8 mouse cellular contexts compared by ENCODE assay signal in genomic region chr14:34310234-34310965, GRCm38 (mm10). TPM values are rescaled to one million over a fixed set of nuclear protein-coding genes. Genes with fewer than 3 reads are reported as not detected.
DNase-seq lines count a peak whose midpoint lies in the region; ATAC-seq and TF ChIP-seq lines count a peak whose summit lies in the region.

Gene Shld2 (minus strand): TSS chr14:34310493.
Gene Glud1 (plus strand): TSS chr14:34310727.

- H3K9ac ChIP-seq in forebrain, embryonic 12.5 days, result peak within 1 kb of the TSS; percentile 97
- peak within 1 kb of the TSS; percentile 95 for H3K9ac ChIP-seq in heart, postnatal 0 days (replicated peaks; ENCODE audit: low read depth, low read length)
- H3K9ac ChIP-seq in liver, embryonic 16.5 days (ENCODE audit: low read depth, low read length), result peak within 1 kb of the TSS; percentile 78
- peak within 1 kb of the TSS; percentile 98 for H3K9ac ChIP-seq in neural tube, embryonic 13.5 days

- TF ChIP-seq CTCF in heart, postnatal 0 days (IDR thresholded peaks at IDR 0.05; ENCODE audit: low read depth), result no peak
- no peak for TF ChIP-seq CTCF in testis, adult 2 months (IDR thresholded peaks at IDR 0.05; ENCODE audit: control insufficient read depth, insufficient read depth, insufficient replicate concordance, low read depth, low read length)

- no peaks in the 10 kb centered on the region for H3K9me3 ChIP-seq in forebrain, embryonic 12.5 days
- H3K9me3 ChIP-seq in heart, postnatal 0 days (replicated peaks; ENCODE audit: control insufficient read depth, low read length), result no peaks in the 10 kb centered on the region
- H3K9me3 ChIP-seq in liver, embryonic 16.5 days (replicated peaks; ENCODE audit: control insufficient read depth, low read length), result no peaks in the 10 kb centered on the region
- H3K9me3 ChIP-seq in neural tube, embryonic 13.5 days, result no peaks in the 10 kb centered on the region

- WGBS in forebrain, embryonic 12.5 days, result 0% methylated on average over 82 of the region's 100 CpGs
- WGBS in heart, postnatal 0 days, result under 1% methylated on average over 77 of the region's 100 CpGs
- WGBS in liver, embryonic 16.5 days (ENCODE audit: insufficient replicate concordance), result under 1% methylated on average over 82 of the region's 100 CpGs
- WGBS in neural tube, embryonic 13.5 days, result under 1% methylated on average over 77 of the region's 100 CpGs

- peak within 1 kb of the TSS; percentile 91 for H3K4me3 ChIP-seq in forebrain, embryonic 12.5 days (replicated peaks)
- H3K4me3 ChIP-seq in heart, postnatal 0 days (ENCODE audit: low read depth, low read length), result peak within 1 kb of the TSS; percentile 93
- H3K4me3 ChIP-seq in liver, embryonic 16.5 days (ENCODE audit: low read depth, low read length), result peak within 1 kb of the TSS; percentile 82
- H3K4me3 ChIP-seq in neural tube, embryonic 13.5 days, result peak within 1 kb of the TSS; percentile 98
- H3K4me3 ChIP-seq in testis, adult 2 months (ENCODE audit: control insufficient read depth, low read depth, low read length), result peak within 1 kb of the TSS; percentile 93

- ATAC-seq in forebrain, embryonic 12.5 days (ENCODE audit: low FRiP score), result peak; percentile 95
- peak; percentile 96 for ATAC-seq in heart, postnatal 0 days (ENCODE audit: insufficient read depth, low read depth)
- peak; percentile 92 for ATAC-seq in liver, embryonic 16.5 days (ENCODE audit: low read depth)
- peak; percentile 95 for ATAC-seq in neural tube, embryonic 13.5 days (ENCODE audit: low read depth)

- H3K4me1 ChIP-seq in forebrain, embryonic 12.5 days, result peaks cover 30% of the 10 kb centered on the region
- peaks cover 11% of the 10 kb centered on the region for H3K4me1 ChIP-seq in heart, postnatal 0 days (ENCODE audit: control insufficient read depth, insufficient read depth)
- peaks cover 13% of the 10 kb centered on the region for H3K4me1 ChIP-seq in liver, embryonic 16.5 days (ENCODE audit: control insufficient read depth, low read depth, low read length)
- peaks cover 45% of the 10 kb centered on the region for H3K4me1 ChIP-seq in neural tube, embryonic 13.5 days (replicated peaks)
- no peaks in the 10 kb centered on the region; the same call in 1 of the 2 replicates for H3K4me1 ChIP-seq in testis, adult 2 months (ENCODE audit: control insufficient read depth, insufficient read depth, low read length)

- H3K36me3 ChIP-seq in forebrain, embryonic 12.5 days (replicated peaks), result no peaks in the 10 kb centered on the region
- no peaks in the 10 kb centered on the region for H3K36me3 ChIP-seq in heart, postnatal 0 days (replicated peaks; ENCODE audit: control insufficient read depth, insufficient read depth, low read length)
- H3K36me3 ChIP-seq in liver, embryonic 16.5 days (ENCODE audit: control insufficient read depth, insufficient read depth), result no peaks in the 10 kb centered on the region
- H3K36me3 ChIP-seq in neural tube, embryonic 13.5 days, result no peaks in the 10 kb centered on the region
- H3K36me3 ChIP-seq in testis, adult 2 months (ENCODE audit: control insufficient read depth, insufficient read depth, low read length), result no peaks in the 10 kb centered on the region

- peak; percentile 51; the same call in 1 of the 2 replicates for TF ChIP-seq EP300 in heart, postnatal 0 days (IDR thresholded peaks at IDR 0.05; ENCODE audit: low read depth)

- peak within 1 kb of the TSS; percentile 75 for H3K4me2 ChIP-seq in forebrain, embryonic 12.5 days
- peak within 1 kb of the TSS; percentile 65 for H3K4me2 ChIP-seq in heart, postnatal 0 days (ENCODE audit: low read depth, low read length)
- H3K4me2 ChIP-seq in liver, embryonic 16.5 days (ENCODE audit: low read depth, low read length), result peak within 1 kb of the TSS; percentile 96
- peak within 1 kb of the TSS; percentile 89 for H3K4me2 ChIP-seq in neural tube, embryonic 13.5 days

- H3K27me3 ChIP-seq in forebrain, embryonic 12.5 days, result no peaks in the 10 kb centered on the region
- H3K27me3 ChIP-seq in heart, postnatal 0 days (ENCODE audit: control insufficient read depth, insufficient read depth, low read length), result no peaks in the 10 kb centered on the region
- no peaks in the 10 kb centered on the region for H3K27me3 ChIP-seq in liver, embryonic 16.5 days (ENCODE audit: control insufficient read depth, insufficient read depth, low read depth, low read length)
- no peaks in the 10 kb centered on the region for H3K27me3 ChIP-seq in neural tube, embryonic 13.5 days
- no peaks in the 10 kb centered on the region for H3K27me3 ChIP-seq in testis, adult 2 months (ENCODE audit: control insufficient read depth, insufficient read depth, low read length)

- H3K27ac ChIP-seq in forebrain, embryonic 12.5 days, result peak within 1 kb of the TSS; percentile 97
- H3K27ac ChIP-seq in heart, postnatal 0 days (ENCODE audit: low read depth), result peak within 1 kb of the TSS; percentile 98
- peak within 1 kb of the TSS; percentile 79 for H3K27ac ChIP-seq in liver, embryonic 16.5 days (ENCODE audit: low read length)
- H3K27ac ChIP-seq in neural tube, embryonic 13.5 days (replicated peaks), result peak within 1 kb of the TSS; percentile 97
- peak within 1 kb of the TSS; percentile 96 for H3K27ac ChIP-seq in testis, adult 2 months (ENCODE audit: control insufficient read depth, insufficient read depth, low read depth, low read length)

- DNase-seq in CD8-positive naive resting alpha-beta T cell, adult 2 months (ENCODE audit: low read depth in 2 of 2, low spot score in 2 of 2), result peak; percentile 80 to 82
- peak; percentile 74 for DNase-seq in c-Kit-positive CD71-positive TER-119-negative erythroid progenitor cells, embryonic 14.5 days (ENCODE audit: low read depth)
- DNase-seq in heart, postnatal 0 days (ENCODE audit: low spot score), result peak; percentile 96
- DNase-seq in kidney, postnatal 4 days, result peak; percentile 98

- TF ChIP-seq POLR2A in testis, adult 2 months (IDR thresholded peaks at IDR 0.05; ENCODE audit: control insufficient read depth, low read depth, low read length), result peak; percentile 82

RNA-seq across cellular contexts. Expression of gene Shld2, which starts in this region (rescaled TPM):
- 8.7 and 11.0 TPM in 2 replicates for polyA plus RNA-seq in forebrain, embryonic 12.5 days (2016; fragmentation: Nextera tagmentation; extraction: Ambion mirVana)
- 0.35 and 2.9 TPM in 2 replicates for total RNA-seq in heart, postnatal 0 days (2014; rRNA removed; ENCODE audit: low replicate concordance)
- 9.6 and 10.9 TPM in 2 replicates for polyA plus RNA-seq in heart, postnatal 0 days (2015; fragmentation: Nextera tagmentation; extraction: Ambion mirVana)
- 7.6 and 8.3 TPM in 2 replicates for polyA plus RNA-seq in liver, embryonic 16.5 days (2015; fragmentation: Nextera tagmentation; extraction: Ambion mirVana)
- polyA plus RNA-seq in neural tube, embryonic 13.5 days (2015; fragmentation: Nextera tagmentation; extraction: Ambion mirVana), result 5.8 and 6.0 TPM in 2 replicates
- polyA plus RNA-seq in testis, adult 2 months (2012; rRNA removed), result 1.3 and 1.5 TPM in 2 replicates

RNA-seq across cellular contexts. Expression of gene Glud1, which starts in this region (rescaled TPM):
- polyA plus RNA-seq in forebrain, embryonic 12.5 days (2016; fragmentation: Nextera tagmentation; extraction: Ambion mirVana), result 85.9 and 87.8 TPM in 2 replicates
- total RNA-seq in heart, postnatal 0 days (2014; rRNA removed; ENCODE audit: low replicate concordance), result 55.9 and 70.0 TPM in 2 replicates
- 57.0 and 58.3 TPM in 2 replicates for polyA plus RNA-seq in heart, postnatal 0 days (2015; fragmentation: Nextera tagmentation; extraction: Ambion mirVana)
- 145 and 155 TPM in 2 replicates for polyA plus RNA-seq in liver, embryonic 16.5 days (2015; fragmentation: Nextera tagmentation; extraction: Ambion mirVana)
- polyA plus RNA-seq in neural tube, embryonic 13.5 days (2015; fragmentation: Nextera tagmentation; extraction: Ambion mirVana), result 109 and 111 TPM in 2 replicates
- polyA plus RNA-seq in testis, adult 2 months (2012; rRNA removed), result 7.1 TPM in 2 replicates

Comparison
In these comparisons a context has a peak if more than half of its experiments do, and no peak if none do; other contexts are left out.
1. Peak in every context shown above with its lines: DNase-seq, ATAC-seq, H3K4me3 ChIP-seq and H3K27ac ChIP-seq.